8 mouse cellular contexts compared by ENCODE assay signal in the genomic region with DNA sequence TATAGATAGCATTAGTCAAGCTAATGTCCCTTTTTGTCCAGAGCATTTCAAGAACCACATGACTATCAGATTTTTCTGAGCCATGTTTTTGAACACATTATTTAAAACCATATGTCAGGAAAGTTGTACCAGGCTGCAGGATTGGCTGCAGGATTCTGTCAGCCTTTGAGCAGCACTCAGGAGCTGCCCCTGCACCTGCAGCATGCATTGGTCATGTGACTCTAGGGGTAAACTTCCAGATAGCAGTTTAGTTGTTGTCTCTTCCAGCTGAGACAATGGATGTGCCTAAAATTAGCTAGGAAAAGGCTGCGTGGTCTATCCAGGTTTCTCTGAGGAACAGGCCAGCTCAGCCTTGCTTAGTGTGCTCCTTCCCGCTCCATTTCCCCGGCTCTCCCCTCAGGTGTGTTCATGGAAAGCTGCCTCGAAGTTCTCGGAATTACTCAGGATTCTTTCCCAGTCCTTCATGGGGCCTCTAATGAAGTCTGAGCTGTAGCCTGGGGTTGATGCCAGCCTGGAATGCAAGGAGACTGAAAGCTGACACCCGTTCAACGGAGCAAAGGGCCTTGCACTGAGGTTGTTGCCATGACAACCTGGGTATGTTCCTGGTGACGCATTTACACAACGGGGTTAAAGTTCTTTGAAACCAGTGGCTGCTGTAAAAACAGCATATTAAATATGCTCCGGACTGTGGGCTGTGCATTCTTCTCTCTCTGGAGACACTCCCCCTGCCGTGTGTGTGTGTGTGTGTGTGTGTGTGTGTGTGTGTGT.
A peak's percentile ranks its signal among the peaks of the same experiment; 100 is the strongest.
DNase-seq lines count a peak whose midpoint lies in the region; ATAC-seq and TF ChIP-seq lines count a peak whose summit lies in the region.

No protein-coding gene starts in this region.

- peak; percentile 2 for DNase-seq in cerebellum, adult 11 months
- DNase-seq in cerebellum, adult 18-20 months: no peak
- peak; percentile 70 to 76 for DNase-seq in cerebellum, postnatal 10 days
- peak; percentile 64 for DNase-seq in gastrocnemius, postnatal 10 days
- DNase-seq in hindbrain, postnatal 0 days (ENCODE audit: low spot score): peak; percentile 86
- DNase-seq in spleen, postnatal 36 days (ENCODE audit: low spot score in 2 of 2): no peak

- H3K9ac ChIP-seq in hindbrain, postnatal 0 days (replicated peaks; ENCODE audit: low read length): no peak overlapping the region
- no peak overlapping the region for H3K9ac ChIP-seq in limb, embryonic 12.5 days (replicated peaks)
- no peak overlapping the region for H3K9ac ChIP-seq in midbrain, embryonic 16.5 days (ENCODE audit: low read depth, low read length)

- H3K9me3 ChIP-seq in hindbrain, postnatal 0 days (ENCODE audit: low read length): no peaks in the 10 kb centered on the region
- H3K9me3 ChIP-seq in limb, embryonic 12.5 days: no peaks in the 10 kb centered on the region
- H3K9me3 ChIP-seq in midbrain, embryonic 16.5 days (replicated peaks; ENCODE audit: control insufficient read depth, low read length, poor library complexity, severe bottlenecking): no peaks in the 10 kb centered on the region

- H3K4me1 ChIP-seq in hindbrain, postnatal 0 days (ENCODE audit: insufficient read depth, low read length): peaks cover 9% of the 10 kb centered on the region; the same call in 1 of the 2 replicates
- H3K4me1 ChIP-seq in limb, embryonic 12.5 days (replicated peaks): peaks cover 26% of the 10 kb centered on the region
- H3K4me1 ChIP-seq in midbrain, embryonic 16.5 days (ENCODE audit: control insufficient read depth, insufficient read depth, low read length): peaks cover 17% of the 10 kb centered on the region

- no peak overlapping the region for H3K27ac ChIP-seq in hindbrain, postnatal 0 days
- peak overlapping the region; percentile 98 for H3K27ac ChIP-seq in limb, embryonic 12.5 days
- peak overlapping the region; percentile 73 for H3K27ac ChIP-seq in midbrain, embryonic 16.5 days (ENCODE audit: low read length)

- no peaks in the 10 kb centered on the region for H3K36me3 ChIP-seq in hindbrain, postnatal 0 days (ENCODE audit: insufficient read depth, low read length)
- H3K36me3 ChIP-seq in limb, embryonic 12.5 days: no peaks in the 10 kb centered on the region
- H3K36me3 ChIP-seq in midbrain, embryonic 16.5 days (ENCODE audit: control insufficient read depth, insufficient read depth, low read length): no peaks in the 10 kb centered on the region

- H3K27me3 ChIP-seq in hindbrain, postnatal 0 days (ENCODE audit: insufficient read depth, low read length): no peaks in the 10 kb centered on the region
- no peaks in the 10 kb centered on the region for H3K27me3 ChIP-seq in limb, embryonic 12.5 days
- H3K27me3 ChIP-seq in midbrain, embryonic 16.5 days (ENCODE audit: control insufficient read depth, insufficient read depth, low read depth, low read length): no peaks in the 10 kb centered on the region

- H3K4me2 ChIP-seq in hindbrain, postnatal 0 days (ENCODE audit: low read depth, low read length): peak overlapping the region; percentile 36
- peak overlapping the region; percentile 47 for H3K4me2 ChIP-seq in limb, embryonic 12.5 days
- H3K4me2 ChIP-seq in midbrain, embryonic 16.5 days (ENCODE audit: low read length): peak overlapping the region; percentile 38

- no peak for TF ChIP-seq CTCF in hindbrain, postnatal 0 days (IDR thresholded peaks at IDR 0.05; ENCODE audit: low read depth)

- peak; percentile 91 for ATAC-seq in hindbrain, postnatal 0 days
- ATAC-seq in limb, embryonic 12.5 days (ENCODE audit: insufficient number of reproducible peaks, insufficient read depth, low FRiP score, low TSS enrichment, low read depth): peak; percentile 96
- ATAC-seq in midbrain, embryonic 16.5 days: peak; percentile 93

- H3K4me3 ChIP-seq in hindbrain, postnatal 0 days (ENCODE audit: low read length): no peak overlapping the region
- no peak overlapping the region for H3K4me3 ChIP-seq in limb, embryonic 12.5 days (replicated peaks)
- no peak overlapping the region for H3K4me3 ChIP-seq in midbrain, embryonic 16.5 days (ENCODE audit: low read depth, low read length)

- WGBS in hindbrain, postnatal 0 days: 2% methylated on average over 10 of the region's 11 CpGs
- 2% methylated on average over 11 of the region's 11 CpGs for WGBS in limb, embryonic 12.5 days
- WGBS in midbrain, embryonic 16.5 days: under 1% methylated on average over 11 of the region's 11 CpGs

Comparison
In these comparisons a context has a peak if more than half of its experiments do, and no peak if none do; other contexts are left out.
1. DNase-seq: peak in cerebellum, adult 11 months (single experiment), cerebellum, postnatal 10 days (2 of 2), gastrocnemius, postnatal 10 days (single experiment) and hindbrain, postnatal 0 days (single experiment); none in cerebellum, adult 18-20 months (0 of 2) and spleen, postnatal 36 days (0 of 2).
2. Peak in every context shown above with its lines, with median percentiles within 50 percentile points of each other: ATAC-seq and H3K4me2 ChIP-seq.